Mouse (Mus musculus): Measurements from ENCODE around the gene Col13a1. TPM values are rescaled to one million over a fixed set of nuclear protein-coding genes. Genes with fewer than 3 reads are reported as not detected.

Col13a1 gene
- polyA plus RNA-seq, 2 experiments = 0.39 to 0.79 TPM

- H3K27me3 ChIP-seq (ENCODE audit: control insufficient read depth, insufficient read depth, low read length) = no peaks in the 10 kb centered on the region
- no peaks in the 10 kb centered on the region for H3K4me1 ChIP-seq (replicated peaks; ENCODE audit: control insufficient read depth in 2 of 2, insufficient read depth in 2 of 2, low read length in 1 of 2)
- no peaks in the 10 kb centered on the region for H3K9me3 ChIP-seq (ENCODE audit: control insufficient read depth, low read length)
- no peaks in the 10 kb centered on the region for H3K36me3 ChIP-seq (replicated peaks; ENCODE audit: control insufficient read depth, insufficient read depth, low read depth)
- 72% methylated on average over 15 of the region's 15 CpGs for WGBS (ENCODE audit: insufficient replicate concordance)
- H3K4me2 ChIP-seq (ENCODE audit: low read depth) = no peak overlapping the region
- ATAC-seq (ENCODE audit: insufficient read depth) (no peak), DNase-seq (ENCODE audit: low read depth in 3 of 3, low spot score in 3 of 3) (no peak)
- no peak overlapping the region for H3K4me3 ChIP-seq (ENCODE audit: insufficient read depth in 1 of 2, low read depth in 2 of 2, low read length in 2 of 2)
- H3K9ac ChIP-seq (replicated peaks) = no peak overlapping the region
- TF ChIP-seq CTCF (IDR thresholded peaks at IDR 0.05; ENCODE audit: low read depth) (no peak), EP300 (IDR thresholded peaks at IDR 0.05; ENCODE audit: low read depth) (no peak)
- no peak overlapping the region for H3K27ac ChIP-seq
These were observed 180.8 kb downstream of the Col13a1 start for GRCm38 (mm10) chr10:61798133-61798576.

- no peak overlapping the region for H3K4me2 ChIP-seq (ENCODE audit: low read depth)
- no peak for TF ChIP-seq CTCF (IDR thresholded peaks at IDR 0.05; ENCODE audit: low read depth)
- no peak for TF ChIP-seq EP300 (IDR thresholded peaks at IDR 0.05; ENCODE audit: low read depth)
- no peak for DNase-seq (ENCODE audit: low read depth in 3 of 3, low spot score in 3 of 3)
These were observed 183.4 kb downstream of the Col13a1 start for GRCm38 (mm10) chr10:61795458-61795857.

GRCm38 (mm10) chr10:61794971-61795370 lies 183.9 kb downstream of the Col13a1 start:
- ATAC-seq (ENCODE audit: insufficient read depth) = no peak
- WGBS (ENCODE audit: insufficient replicate concordance) = 37% methylated on average over 10 of the region's 10 CpGs
- Histone ChIP-seq H3K9me3 (ENCODE audit: control insufficient read depth, low read length) (no peaks in the 10 kb centered on the region), H3K9ac (replicated peaks) (no peak overlapping the region), H3K27me3 (ENCODE audit: control insufficient read depth, insufficient read depth, low read length) (no peaks in the 10 kb centered on the region), H3K4me3 (ENCODE audit: insufficient read depth in 1 of 2, low read depth in 2 of 2, low read length in 2 of 2) (no peak overlapping the region), H3K36me3 (replicated peaks; ENCODE audit: control insufficient read depth, insufficient read depth, low read depth) (no peaks in the 10 kb centered on the region), H3K27ac (no peak overlapping the region), H3K4me1 (replicated peaks; ENCODE audit: control insufficient read depth in 2 of 2, insufficient read depth in 2 of 2, low read length in 1 of 2) (no peaks in the 10 kb centered on the region), H3K4me2 (ENCODE audit: low read depth) (no peak overlapping the region)
- TF ChIP-seq EP300 (IDR thresholded peaks at IDR 0.05; ENCODE audit: low read depth) (no peak), CTCF (IDR thresholded peaks at IDR 0.05; ENCODE audit: low read depth) (no peak)
- DNase-seq (ENCODE audit: low read depth in 3 of 3, low spot score in 3 of 3) = no peak

More at GRCm38 (mm10) chr10:61795458-61795857, 183.4 kb downstream of the Col13a1 start:
- WGBS (ENCODE audit: insufficient replicate concordance) = 43% methylated on average over 8 of the region's 8 CpGs
- no peaks in the 10 kb centered on the region for H3K36me3 ChIP-seq (replicated peaks; ENCODE audit: control insufficient read depth, insufficient read depth, low read depth)
- no peaks in the 10 kb centered on the region for H3K4me1 ChIP-seq (replicated peaks; ENCODE audit: control insufficient read depth in 2 of 2, insufficient read depth in 2 of 2, low read length in 1 of 2)
- no peaks in the 10 kb centered on the region for H3K27me3 ChIP-seq (ENCODE audit: control insufficient read depth, insufficient read depth, low read length)
- H3K4me3 ChIP-seq (ENCODE audit: insufficient read depth in 1 of 2, low read depth in 2 of 2, low read length in 2 of 2) = no peak overlapping the region
- ATAC-seq (ENCODE audit: insufficient read depth) = no peak
- no peaks in the 10 kb centered on the region for H3K9me3 ChIP-seq (ENCODE audit: control insufficient read depth, low read length)
- H3K9ac ChIP-seq (replicated peaks) = no peak overlapping the region
- no peak overlapping the region for H3K27ac ChIP-seq

DNA sequence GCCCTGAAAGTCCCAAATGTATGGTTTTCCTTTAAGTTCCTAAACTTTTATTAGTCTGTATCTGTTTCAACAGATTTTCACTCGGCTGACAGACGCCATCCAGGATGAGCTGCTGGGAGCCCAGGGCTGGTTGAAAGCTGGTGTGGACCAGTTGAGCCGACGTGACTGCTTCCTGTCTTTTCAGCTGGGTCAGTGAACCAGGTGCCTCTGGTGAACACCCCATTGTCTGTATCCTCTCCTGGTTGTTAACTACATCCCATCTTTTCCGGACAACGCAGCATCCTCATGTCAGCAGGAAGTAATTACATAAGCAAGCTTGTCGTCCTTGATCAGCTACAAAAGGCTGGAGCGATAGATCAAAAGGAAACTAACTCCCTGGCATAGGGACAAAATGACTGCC lies 185.9 kb downstream of the Col13a1 start:
- DNase-seq (ENCODE audit: low read depth in 3 of 3, low spot score in 3 of 3) (no peak), ATAC-seq (ENCODE audit: insufficient read depth) (no peak)
- Histone ChIP-seq H3K9me3 (ENCODE audit: control insufficient read depth, low read length) (no peaks in the 10 kb centered on the region), H3K27me3 (ENCODE audit: control insufficient read depth, insufficient read depth, low read length) (no peaks in the 10 kb centered on the region), H3K4me2 (ENCODE audit: low read depth) (no peak overlapping the region), H3K27ac (no peak overlapping the region), H3K9ac (replicated peaks) (no peak overlapping the region), H3K4me3 (ENCODE audit: insufficient read depth in 1 of 2, low read depth in 2 of 2, low read length in 2 of 2) (no peak overlapping the region), H3K36me3 (replicated peaks; ENCODE audit: control insufficient read depth, insufficient read depth, low read depth) (no peaks in the 10 kb centered on the region), H3K4me1 (replicated peaks; ENCODE audit: control insufficient read depth in 2 of 2, insufficient read depth in 2 of 2, low read length in 1 of 2) (no peaks in the 10 kb centered on the region)
- 38% methylated on average over 8 of the region's 8 CpGs for WGBS (ENCODE audit: insufficient replicate concordance)
- TF ChIP-seq EP300 (IDR thresholded peaks at IDR 0.05; ENCODE audit: low read depth) (no peak), CTCF (IDR thresholded peaks at IDR 0.05; ENCODE audit: low read depth) (no peak)

DNA sequence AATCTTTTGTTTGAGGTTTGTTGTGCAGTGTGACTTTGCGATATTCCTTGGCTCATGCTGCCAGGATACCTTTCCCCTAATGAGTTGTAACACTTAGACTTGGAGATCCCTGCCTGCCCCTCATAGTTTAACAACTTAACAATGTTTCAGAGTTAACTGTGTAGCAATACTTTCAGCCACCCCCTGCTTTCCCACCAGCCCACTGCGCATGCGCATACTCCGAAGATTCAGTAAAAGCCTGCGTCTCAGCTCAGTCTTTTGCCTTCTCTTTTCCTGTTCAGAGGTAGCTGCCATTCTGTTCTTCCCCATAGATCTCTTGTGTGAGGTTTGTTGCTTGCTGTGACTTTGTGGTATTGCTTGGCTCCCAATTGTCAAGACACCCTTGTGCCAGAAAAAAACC lies 190.4 kb downstream of the Col13a1 start:
- H3K4me1 ChIP-seq (replicated peaks; ENCODE audit: control insufficient read depth in 2 of 2, insufficient read depth in 2 of 2, low read length in 1 of 2) = peaks cover 0 to 5% of the 10 kb centered on the region in 2 experiments; a peak in 1 of 4 replicates

More for the DNA sequence above, 190.4 kb downstream of the Col13a1 start:
- ATAC-seq (ENCODE audit: insufficient read depth) (no peak), DNase-seq (ENCODE audit: low read depth in 3 of 3, low spot score in 3 of 3) (no peak)
- no peaks in the 10 kb centered on the region for H3K36me3 ChIP-seq (replicated peaks; ENCODE audit: control insufficient read depth, insufficient read depth, low read depth)
- H3K9me3 ChIP-seq (ENCODE audit: control insufficient read depth, low read length) = no peaks in the 10 kb centered on the region
- H3K4me3 ChIP-seq (ENCODE audit: insufficient read depth in 1 of 2, low read depth in 2 of 2, low read length in 2 of 2) = no peak overlapping the region
- WGBS (ENCODE audit: insufficient replicate concordance) = 83% methylated on average over 5 of the region's 5 CpGs
- H3K27me3 ChIP-seq (ENCODE audit: control insufficient read depth, insufficient read depth, low read length) = peaks cover 14% of the 10 kb centered on the region
- H3K4me2 ChIP-seq (ENCODE audit: low read depth) = no peak overlapping the region
- no peak overlapping the region for H3K27ac ChIP-seq
- TF ChIP-seq EP300 (IDR thresholded peaks at IDR 0.05; ENCODE audit: low read depth) (no peak), CTCF (IDR thresholded peaks at IDR 0.05; ENCODE audit: low read depth) (no peak)
- H3K9ac ChIP-seq (replicated peaks) = no peak overlapping the region

Other genes starting within 250 kb of the Col13a1 start
- 1.1 and 1.7 TPM in 2 replicates for gene H2afy2, start 195.0 kb downstream of the Col13a1 start, polyA plus RNA-seq (2012; rRNA removed)
- 1.1 and 1.5 TPM in 2 replicates for gene H2afy2, start 195.0 kb downstream of the Col13a1 start, polyA plus RNA-seq (2014; fragmentation: Nextera tagmentation; extraction: Ambion mirVana)
- 0.06 and 0.16 TPM in 2 replicates for gene Neurog3, start 154.0 kb upstream of the Col13a1 start, polyA plus RNA-seq (2012; rRNA removed)
- not detected in 2 replicates for gene Neurog3, start 154.0 kb upstream of the Col13a1 start, polyA plus RNA-seq (2014; fragmentation: Nextera tagmentation; extraction: Ambion mirVana)
- gene Fam241b, start 164.8 kb upstream of the Col13a1 start, polyA plus RNA-seq (2012; rRNA removed) = 0.24 and 0.27 TPM in 2 replicates
- gene Fam241b, start 164.8 kb upstream of the Col13a1 start, polyA plus RNA-seq (2014; fragmentation: Nextera tagmentation; extraction: Ambion mirVana) = 0.20 and 0.51 TPM in 2 replicates

Data from liver, embryonic 14.5 days (tissue).